Mouse (Mus musculus) bone marrow macrophage, adult 2 months (primary cell): ENCODE data around the gene Olfr631.

ENCODE experiments used
- CTCF ChIP-seq: IDR thresholded peaks from 2 replicates; pipeline ENCODE4 v1.5.1; 2012; ENCODE audit warnings: low read depth, mild to moderate bottlenecking, low read length, moderate library complexity
- POLR2A ChIP-seq: IDR thresholded peaks from 2 replicates; pipeline ENCODE4 v1.6.1; 2012; ENCODE audit warnings: mild to moderate bottlenecking, low read depth, low read length, borderline replicate concordance

DNA sequence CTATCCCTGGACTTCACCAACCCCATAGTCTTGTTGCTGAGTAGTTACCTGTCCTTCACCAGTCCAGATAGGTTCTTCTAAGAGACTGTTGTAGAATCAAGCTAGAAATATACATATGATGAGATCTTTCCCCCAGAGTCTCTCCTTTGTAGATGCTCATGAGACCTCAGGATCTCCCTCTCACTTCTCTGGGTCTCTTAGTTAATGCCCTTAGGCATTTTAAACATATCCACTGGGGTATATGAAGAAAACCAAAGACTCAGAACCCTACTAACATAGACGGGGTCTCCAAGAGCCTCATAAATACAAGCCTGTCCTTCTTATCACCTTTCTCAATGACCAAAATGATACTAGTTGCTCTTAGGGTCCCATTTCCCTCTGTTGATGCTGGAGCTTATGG is 34.2 kb upstream of the Olfr631 start, which contains the start of gene Olfr64:
- TF ChIP-seq CTCF (no peak), POLR2A (no peak)
